Mouse (Mus musculus) CD8-positive naive resting alpha-beta T cell, adult 2 months (primary cell): Measurements from ENCODE around the gene Pon3.
"Not testable (repeated sequence)": the region's sequence is repeated elsewhere in the genome, so short reads cannot be mapped to it uniquely, and the experiment has no call there.

ENCODE experiments used
- DNase-seq, 2 experiments: peaks; one replicate each; pipeline ENCODE4 v3.0.0; 2022; ENCODE audit warnings: low read depth in 2 of 2, low spot score in 2 of 2

The Pon3 gene

GRCm38 (mm10) chr6:5255291-5255690, 795 bp downstream of the Pon3 start:
- no peak for DNase-seq

- no peak for DNase-seq
Measured at GRCm38 (mm10) chr6:5254869-5255268, 1.2 kb downstream of the Pon3 start.

- no peak for DNase-seq
Measured at GRCm38 (mm10) chr6:5245926-5246325, 10.2 kb downstream of the Pon3 start.

- DNase-seq, result no peak
Measured at GRCm38 (mm10) chr6:5238799-5239198, 17.3 kb downstream of the Pon3 start.

- no peak for DNase-seq
Measured at GRCm38 (mm10) chr6:5237510-5237909, 18.6 kb downstream of the Pon3 start.

GRCm38 (mm10) chr6:5236843-5237371, 19.2 kb downstream of the Pon3 start:
- DNase-seq, result no peak

GRCm38 (mm10) chr6:5234563-5234962, 21.5 kb downstream of the Pon3 start:
- no peak for DNase-seq

GRCm38 (mm10) chr6:5233812-5234211, 22.3 kb downstream of the Pon3 start:
- no peak for DNase-seq

- no peak for DNase-seq
Measured at GRCm38 (mm10) chr6:5232022-5232421, 24.1 kb downstream of the Pon3 start.

- DNase-seq, result no peak
Measured at GRCm38 (mm10) chr6:5230261-5230660, 25.8 kb downstream of the Pon3 start.

- not testable (repeated sequence) for DNase-seq
Measured at GRCm38 (mm10) chr6:5223551-5223950, 32.5 kb downstream of the Pon3 start.

GRCm38 (mm10) chr6:5222080-5222479, 34.0 kb downstream of the Pon3 start:
- no peak for DNase-seq

- no peak for DNase-seq
Measured at GRCm38 (mm10) chr6:5218190-5218589, 37.9 kb downstream of the Pon3 start.

- DNase-seq, result no peak
Measured at GRCm38 (mm10) chr6:5207817-5208216, 48.3 kb downstream of the Pon3 start.

- DNase-seq, result no peak
Measured at GRCm38 (mm10) chr6:5199916-5200315, 56.2 kb downstream of the Pon3 start.

GRCm38 (mm10) chr6:5199376-5199905, 56.6 kb downstream of the Pon3 start:
- no peak for DNase-seq

- no peak for DNase-seq
Measured at GRCm38 (mm10) chr6:5198590-5198989, 57.5 kb downstream of the Pon3 start.

- no peak for DNase-seq
Measured at GRCm38 (mm10) chr6:5193693-5194092, 62.4 kb downstream of the Pon3 start, which contains the start of gene Pon1. Gene Pon1 (minus strand): TSS chr6:5193946.

- no peak for DNase-seq
Measured at GRCm38 (mm10) chr6:5190761-5191160, 65.3 kb downstream of the Pon3 start.

GRCm38 (mm10) chr6:5189507-5189906, 66.6 kb downstream of the Pon3 start:
- no peak for DNase-seq

- no peak for DNase-seq
Measured at GRCm38 (mm10) chr6:5188938-5189337, 67.1 kb downstream of the Pon3 start.

- DNase-seq, result no peak
Measured at GRCm38 (mm10) chr6:5188036-5188435, 68.0 kb downstream of the Pon3 start.

- no peak for DNase-seq
Measured at GRCm38 (mm10) chr6:5187586-5187985, 68.5 kb downstream of the Pon3 start.
